Mouse (Mus musculus): ENCODE measurements around the gene Med9. TPM values are rescaled to one million over a fixed set of nuclear protein-coding genes. Genes with fewer than 3 reads are reported as not detected.

Med9 gene
- polyA plus RNA-seq, 1 experiment from 2014 or later: 51.9 TPM

DNA sequence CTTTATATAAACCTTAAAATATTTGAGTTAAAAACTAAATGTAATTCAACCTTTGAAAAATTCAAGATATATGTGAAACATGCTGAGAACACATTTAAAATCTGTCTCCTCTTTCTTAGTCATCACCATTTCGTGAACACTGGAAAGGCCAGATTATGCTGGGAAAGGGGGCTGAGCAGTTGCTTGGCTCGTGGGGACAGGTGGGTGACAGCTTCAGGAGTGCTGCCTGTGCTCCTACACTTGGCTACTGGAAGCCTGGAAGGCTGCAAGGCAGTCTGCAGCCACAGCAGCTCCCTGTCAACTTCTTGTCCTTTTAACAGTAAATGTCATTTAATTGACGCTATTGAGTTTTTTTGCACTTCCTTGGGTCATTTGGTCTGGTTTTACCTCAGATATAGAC lies 57.9 kb downstream of the Med9 start:
- Histone ChIP-seq H3K36me3 (no peaks in the 10 kb centered on the region), H3K4me1 (no peaks in the 10 kb centered on the region), H3K4me3 (no peak overlapping the region), H3K9ac (no peak overlapping the region), H3K9me3 (no peaks in the 10 kb centered on the region), H3K27me3 (no peaks in the 10 kb centered on the region), H3K27ac (no peak overlapping the region), H3K4me2 (no peak overlapping the region)
- no peak for ATAC-seq (ENCODE audit: borderline replicate concordance, extremely low read depth, low FRiP score, low TSS enrichment)
- WGBS: 62% methylated on average over 3 of the region's 3 CpGs

- Histone ChIP-seq H3K9ac (no peak overlapping the region), H3K4me1 (no peaks in the 10 kb centered on the region), H3K4me2 (no peak overlapping the region), H3K9me3 (no peaks in the 10 kb centered on the region), H3K36me3 (no peaks in the 10 kb centered on the region), H3K27me3 (no peaks in the 10 kb centered on the region), H3K4me3 (no peak overlapping the region), H3K27ac (no peak overlapping the region)
- 50% methylated on average over 3 of the region's 3 CpGs for WGBS
- no peak for ATAC-seq (ENCODE audit: borderline replicate concordance, extremely low read depth, low FRiP score, low TSS enrichment)
Measured at GRCm38 (mm10) chr11:60009451-60009850, 61.4 kb downstream of the Med9 start.

- Histone ChIP-seq H3K9me3 (no peaks in the 10 kb centered on the region), H3K4me3 (no peak overlapping the region), H3K27ac (no peak overlapping the region), H3K9ac (no peak overlapping the region), H3K4me2 (no peak overlapping the region), H3K36me3 (no peaks in the 10 kb centered on the region), H3K4me1 (no peaks in the 10 kb centered on the region), H3K27me3 (no peaks in the 10 kb centered on the region)
- WGBS: 79% methylated on average over 3 of the region's 3 CpGs
- ATAC-seq (ENCODE audit: borderline replicate concordance, extremely low read depth, low FRiP score, low TSS enrichment): no peak
Measured at GRCm38 (mm10) chr11:60011516-60011915, 63.5 kb downstream of the Med9 start.

Other genes starting within 250 kb of the Med9 start
- gene Pld6, start 160.6 kb upstream of the Med9 start, polyA plus RNA-seq (2015; fragmentation: Nextera tagmentation; extraction: Ambion mirVana): 5.8 and 6.2 TPM in 2 replicates
- 25.9 and 27.7 TPM in 2 replicates for gene Flcn, start 138.2 kb upstream of the Med9 start, polyA plus RNA-seq (2015; fragmentation: Nextera tagmentation; extraction: Ambion mirVana)
- gene Nt5m, start 108.8 kb upstream of the Med9 start, polyA plus RNA-seq (2015; fragmentation: Nextera tagmentation; extraction: Ambion mirVana): 34.0 and 37.6 TPM in 2 replicates
- gene Cops3, start 108.4 kb upstream of the Med9 start, polyA plus RNA-seq (2015; fragmentation: Nextera tagmentation; extraction: Ambion mirVana): 204 and 214 TPM in 2 replicates
- gene Rasd1, start 16.7 kb downstream of the Med9 start, polyA plus RNA-seq (2015; fragmentation: Nextera tagmentation; extraction: Ambion mirVana): 2.5 and 3.3 TPM in 2 replicates
- 6.7 and 8.1 TPM in 2 replicates for gene Pemt, start 98.3 kb downstream of the Med9 start, polyA plus RNA-seq (2015; fragmentation: Nextera tagmentation; extraction: Ambion mirVana)
- 27.9 and 28.2 TPM in 2 replicates for gene Rai1, start 156.8 kb downstream of the Med9 start, polyA plus RNA-seq (2015; fragmentation: Nextera tagmentation; extraction: Ambion mirVana)

Measured in lung, embryonic 15.5 days (tissue).